Mouse (Mus musculus): ENCODE measurements at regions not wholly inside any gene's neighbourhood (a gene's known extent, or its start where the extent isn't known, plus 50 kb on each side); places are given as distances from the start of the nearest gene placed in this dataset.

GRCm38 (mm10) chr6:103307250-103307580 is 203.2 kb upstream of the Chl1 start:
- 52% methylated on average over 3 of the region's 3 CpGs for WGBS
- Histone ChIP-seq H3K27ac (ENCODE audit: insufficient read depth, low read depth, low read length) (no peak overlapping the region), H3K27me3 (replicated peaks; ENCODE audit: control insufficient read depth, insufficient read depth, low read length) (no peaks in the 10 kb centered on the region), H3K36me3 (ENCODE audit: control insufficient read depth, insufficient read depth, low read length) (no peaks in the 10 kb centered on the region), H3K4me1 (ENCODE audit: control insufficient read depth, insufficient read depth, low read length) (no peaks in the 10 kb centered on the region; the same call in 1 of the 2 replicates), H3K4me3 (ENCODE audit: insufficient read depth, low read depth, low read length) (no peak overlapping the region)
- no peak for DNase-seq
- TF ChIP-seq POLR2A (IDR thresholded peaks at IDR 0.05; ENCODE audit: low read depth, low read length) (no peak), CTCF (conservative IDR thresholded peaks at IDR 0.05; ENCODE audit: insufficient read depth, insufficient read length, low read depth, low read length) (no peak)

- H3K27ac ChIP-seq (ENCODE audit: insufficient read depth, low read depth, low read length), result peak overlapping the region; percentile 38; the same call in 1 of the 2 replicates
- TF ChIP-seq POLR2A (IDR thresholded peaks at IDR 0.05; ENCODE audit: low read depth, low read length) (no peak), CTCF (conservative IDR thresholded peaks at IDR 0.05; ENCODE audit: insufficient read depth, insufficient read length, low read depth, low read length) (no peak)
- no peaks in the 10 kb centered on the region for H3K36me3 ChIP-seq (ENCODE audit: control insufficient read depth, insufficient read depth, low read length)
- H3K4me1 ChIP-seq (ENCODE audit: control insufficient read depth, insufficient read depth, low read length), result no peaks in the 10 kb centered on the region; the same call in 1 of the 2 replicates
- DNase-seq, result peak; percentile 6
- H3K4me3 ChIP-seq (ENCODE audit: insufficient read depth, low read depth, low read length), result no peak overlapping the region
- WGBS, result 14% methylated on average over 6 of the region's 6 CpGs
- H3K27me3 ChIP-seq (replicated peaks; ENCODE audit: control insufficient read depth, insufficient read depth, low read length), result no peaks in the 10 kb centered on the region
Measured at GRCm38 (mm10) chr6:103312149-103312548, 198.2 kb upstream of the Chl1 start.

- no peak for DNase-seq
- Histone ChIP-seq H3K27me3 (replicated peaks; ENCODE audit: control insufficient read depth, insufficient read depth, low read length) (no peaks in the 10 kb centered on the region), H3K27ac (ENCODE audit: insufficient read depth, low read depth, low read length) (peak overlapping the region; percentile 9; the same call in 1 of the 2 replicates), H3K36me3 (ENCODE audit: control insufficient read depth, insufficient read depth, low read length) (no peaks in the 10 kb centered on the region), H3K4me3 (ENCODE audit: insufficient read depth, low read depth, low read length) (no peak overlapping the region), H3K4me1 (ENCODE audit: control insufficient read depth, insufficient read depth, low read length) (no peaks in the 10 kb centered on the region; the same call in 1 of the 2 replicates)
- TF ChIP-seq CTCF (conservative IDR thresholded peaks at IDR 0.05; ENCODE audit: insufficient read depth, insufficient read length, low read depth, low read length), result no peak
- no peak for TF ChIP-seq POLR2A (IDR thresholded peaks at IDR 0.05; ENCODE audit: low read depth, low read length)
- 87% methylated on average over 5 of the region's 5 CpGs for WGBS
Measured at GRCm38 (mm10) chr6:103312935-103313334, 197.5 kb upstream of the Chl1 start.

- no peaks in the 10 kb centered on the region for H3K27me3 ChIP-seq (replicated peaks; ENCODE audit: control insufficient read depth, insufficient read depth, low read length)
- H3K36me3 ChIP-seq (ENCODE audit: control insufficient read depth, insufficient read depth, low read length), result no peaks in the 10 kb centered on the region
- H3K4me1 ChIP-seq (ENCODE audit: control insufficient read depth, insufficient read depth, low read length), result no peaks in the 10 kb centered on the region
- 12% methylated on average over 6 of the region's 6 CpGs for WGBS
- TF ChIP-seq CTCF (conservative IDR thresholded peaks at IDR 0.05; ENCODE audit: insufficient read depth, insufficient read length, low read depth, low read length) (no peak), POLR2A (IDR thresholded peaks at IDR 0.05; ENCODE audit: low read depth, low read length) (no peak)
- H3K27ac ChIP-seq (ENCODE audit: insufficient read depth, low read depth, low read length), result no peak overlapping the region
- peak; percentile 74 for DNase-seq
- no peak overlapping the region for H3K4me3 ChIP-seq (ENCODE audit: insufficient read depth, low read depth, low read length)
Measured at GRCm38 (mm10) chr6:103318081-103318480, 192.3 kb upstream of the Chl1 start.

- TF ChIP-seq POLR2A (IDR thresholded peaks at IDR 0.05; ENCODE audit: low read depth, low read length), result no peak
- TF ChIP-seq CTCF (conservative IDR thresholded peaks at IDR 0.05; ENCODE audit: insufficient read depth, insufficient read length, low read depth, low read length), result no peak
- Histone ChIP-seq H3K36me3 (ENCODE audit: control insufficient read depth, insufficient read depth, low read length) (no peaks in the 10 kb centered on the region), H3K27ac (ENCODE audit: insufficient read depth, low read depth, low read length) (no peak overlapping the region), H3K4me3 (ENCODE audit: insufficient read depth, low read depth, low read length) (no peak overlapping the region), H3K27me3 (replicated peaks; ENCODE audit: control insufficient read depth, insufficient read depth, low read length) (no peaks in the 10 kb centered on the region), H3K4me1 (ENCODE audit: control insufficient read depth, insufficient read depth, low read length) (no peaks in the 10 kb centered on the region)
- WGBS, result 72% methylated on average over 3 of the region's 3 CpGs
- DNase-seq, result no peak
Measured at GRCm38 (mm10) chr6:103318677-103319359, 191.6 kb upstream of the Chl1 start.

- Histone ChIP-seq H3K27ac (ENCODE audit: insufficient read depth, low read depth, low read length) (no peak overlapping the region), H3K4me3 (ENCODE audit: insufficient read depth, low read depth, low read length) (no peak overlapping the region), H3K4me1 (ENCODE audit: control insufficient read depth, insufficient read depth, low read length) (no peaks in the 10 kb centered on the region), H3K36me3 (ENCODE audit: control insufficient read depth, insufficient read depth, low read length) (no peaks in the 10 kb centered on the region), H3K27me3 (replicated peaks; ENCODE audit: control insufficient read depth, insufficient read depth, low read length) (no peaks in the 10 kb centered on the region)
- 75% methylated on average over 2 of the region's 2 CpGs for WGBS
- no peak for DNase-seq
- TF ChIP-seq CTCF (conservative IDR thresholded peaks at IDR 0.05; ENCODE audit: insufficient read depth, insufficient read length, low read depth, low read length), result no peak
Measured at GRCm38 (mm10) chr6:103319964-103320363, 190.4 kb upstream of the Chl1 start.

DNA sequence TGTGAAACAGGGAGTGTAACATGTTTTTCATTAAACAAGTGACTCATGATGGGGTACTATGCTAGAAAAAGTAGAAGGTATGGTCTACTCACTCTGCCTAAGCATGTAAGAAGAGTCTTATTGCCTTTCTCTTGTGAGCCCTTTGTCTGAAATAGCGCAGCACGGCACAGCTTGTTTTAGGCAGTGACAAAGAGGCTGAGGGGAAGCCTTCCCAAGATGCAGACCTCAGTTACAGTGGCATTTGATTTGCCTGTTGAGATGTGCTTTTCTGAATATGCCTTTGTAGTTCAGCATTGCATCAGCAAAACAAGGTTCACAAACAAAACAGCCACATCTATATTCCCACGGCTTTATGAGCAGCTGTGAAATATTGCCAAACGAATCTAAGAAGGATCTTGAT is 189.8 kb upstream of the Chl1 start:
- WGBS, result 85% methylated on average over 4 of the region's 4 CpGs
- Histone ChIP-seq H3K4me3 (ENCODE audit: insufficient read depth, low read depth, low read length) (no peak overlapping the region), H3K27me3 (replicated peaks; ENCODE audit: control insufficient read depth, insufficient read depth, low read length) (no peaks in the 10 kb centered on the region), H3K27ac (ENCODE audit: insufficient read depth, low read depth, low read length) (no peak overlapping the region), H3K36me3 (ENCODE audit: control insufficient read depth, insufficient read depth, low read length) (no peaks in the 10 kb centered on the region), H3K4me1 (ENCODE audit: control insufficient read depth, insufficient read depth, low read length) (no peaks in the 10 kb centered on the region)
- DNase-seq, result no peak
- TF ChIP-seq CTCF (conservative IDR thresholded peaks at IDR 0.05; ENCODE audit: insufficient read depth, insufficient read length, low read depth, low read length) (no peak), POLR2A (IDR thresholded peaks at IDR 0.05; ENCODE audit: low read depth, low read length) (no peak)
